Mouse (Mus musculus): ENCODE results near the gene Efna5. TPM values are rescaled to one million over a fixed set of nuclear protein-coding genes. Genes with fewer than 3 reads are reported as not detected.

The Efna5 gene
- not detected in 2 replicates for polyA plus RNA-seq (2012)

GRCm38 (mm10) chr17:62881176-62881790 lies at the start of gene Efna5:
Gene Efna5, minus strand, starts transcription at chr17:62881317.

Measured in megakaryocyte-erythroid progenitor cell, adult 5 weeks (primary cell).